Mouse (Mus musculus): Measurements from ENCODE around the gene Olfr494.

DNA sequence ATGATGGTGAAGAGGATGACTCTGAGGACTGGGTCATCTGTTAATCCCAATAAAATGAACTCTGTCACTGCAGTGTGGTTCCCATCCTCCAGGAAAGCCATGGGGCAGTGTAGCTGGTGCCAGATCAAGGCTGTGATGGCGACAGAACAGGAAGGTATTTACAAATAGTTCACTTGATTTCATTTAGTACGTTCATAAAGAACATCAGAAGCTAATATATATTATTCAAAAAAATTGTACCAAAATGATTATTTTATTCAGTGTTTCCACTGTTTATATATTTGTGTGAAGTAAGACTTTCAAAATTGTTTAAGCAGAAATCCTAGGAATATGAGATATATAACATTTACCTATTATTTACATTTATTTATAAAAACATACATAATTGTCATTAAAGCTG lies 41.6 kb upstream of the Olfr494 start, which contains the start of gene Olfr492:
- TF ChIP-seq KAT2A (conservative IDR thresholded peaks at IDR 0.05; ENCODE audit: low read depth, low read length) (no peak), POLR2A (IDR thresholded peaks at IDR 0.05; ENCODE audit: control insufficient read depth in 1 of 2, insufficient read depth in 1 of 2, low read depth in 1 of 2, low read length in 2 of 2, poor library complexity in 1 of 2) (no peak), BHLHE40 (IDR thresholded peaks at IDR 0.05; ENCODE audit: borderline replicate concordance, low read depth, low read length) (no peak), CTCF (IDR thresholded peaks at IDR 0.05 in 2 of 3, conservative IDR thresholded peaks at IDR 0.05 in 1 of 3; ENCODE audit: control insufficient read depth in 1 of 3, insufficient read depth in 1 of 3, low read depth in 2 of 3, low read length in 3 of 3, poor library complexity in 1 of 3, severe bottlenecking in 1 of 3) (no peak), ZC3H11A (IDR thresholded peaks at IDR 0.05; ENCODE audit: low read depth, low read length) (no peak), UBTF (IDR thresholded peaks at IDR 0.05; ENCODE audit: borderline replicate concordance, insufficient read depth, low read depth, low read length) (no peak), NRF1 (IDR thresholded peaks at IDR 0.05; ENCODE audit: insufficient read depth, low read depth, low read length, poor library complexity, severe bottlenecking) (no peak), GATA1 (IDR thresholded peaks at IDR 0.05; ENCODE audit: low read depth, low read length) (no peak), POLR2AphosphoS2 (IDR thresholded peaks at IDR 0.05; ENCODE audit: low read length) (no peak), MEF2A (IDR thresholded peaks at IDR 0.05; ENCODE audit: extremely low read depth, insufficient replicate concordance, low read depth, low read length, poor library complexity, severe bottlenecking) (no peak)

All from MEL (cell line).